Mouse (Mus musculus): Measurements from ENCODE around the gene Pou5f1. TPM values are rescaled to one million over a fixed set of nuclear protein-coding genes. Genes with fewer than 3 reads are reported as not detected.

Gene Pou5f1
- total RNA-seq, 2 experiments from 2014 or later = not detected

DNA sequence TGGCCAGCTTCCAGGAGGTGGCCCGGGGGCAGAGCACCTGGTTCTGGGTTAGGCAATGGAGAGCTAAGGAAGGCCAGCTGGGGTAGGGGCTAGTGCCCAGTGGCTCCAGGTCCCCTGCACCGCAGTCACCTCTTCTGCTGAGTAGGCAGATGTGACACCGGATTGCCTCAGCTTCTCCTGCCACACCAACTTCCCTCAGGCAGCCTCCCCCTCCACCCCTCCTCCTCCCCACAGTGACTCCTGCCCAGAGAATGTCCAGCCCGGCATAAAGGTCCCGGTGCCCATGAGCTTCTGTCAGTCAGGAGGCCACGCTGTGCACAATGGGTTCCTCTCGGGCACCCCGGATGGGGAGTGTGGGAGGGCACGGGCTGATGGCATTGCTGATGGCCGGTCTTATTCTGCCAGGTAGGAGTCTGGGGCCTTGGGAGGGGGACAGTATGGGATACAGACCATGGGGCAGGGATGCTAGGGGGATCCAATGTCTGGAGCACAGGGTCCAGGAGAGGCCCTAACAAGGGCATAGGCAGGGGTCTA is 46.1 kb downstream of the Pou5f1 start, which contains the start of gene Cdsn:
Gene Cdsn (plus strand): TSS at position 248 of the 534 bp plus-strand sequence.
- no peak for DNase-seq

DNA sequence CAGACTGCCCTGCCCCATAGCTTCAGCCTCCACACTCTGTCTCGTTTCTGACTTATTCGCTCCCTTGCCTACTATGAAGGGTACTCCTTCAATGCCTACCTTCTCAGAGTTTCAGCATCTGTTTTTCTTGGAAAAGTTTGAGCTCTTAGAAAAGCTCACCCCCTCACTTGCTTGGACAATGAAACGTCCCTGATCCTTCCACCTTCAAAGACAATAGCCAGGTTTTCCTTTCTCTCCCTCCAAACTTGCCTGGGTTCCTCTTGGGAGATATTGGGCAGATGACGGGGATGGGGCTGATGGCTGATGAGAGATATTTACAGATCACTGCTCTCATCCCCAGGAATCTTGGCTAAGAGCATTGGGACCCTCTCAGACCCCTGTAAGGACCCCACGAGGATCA is 48.5 kb downstream of the Pou5f1 start:
- DNase-seq = no peak

DNA sequence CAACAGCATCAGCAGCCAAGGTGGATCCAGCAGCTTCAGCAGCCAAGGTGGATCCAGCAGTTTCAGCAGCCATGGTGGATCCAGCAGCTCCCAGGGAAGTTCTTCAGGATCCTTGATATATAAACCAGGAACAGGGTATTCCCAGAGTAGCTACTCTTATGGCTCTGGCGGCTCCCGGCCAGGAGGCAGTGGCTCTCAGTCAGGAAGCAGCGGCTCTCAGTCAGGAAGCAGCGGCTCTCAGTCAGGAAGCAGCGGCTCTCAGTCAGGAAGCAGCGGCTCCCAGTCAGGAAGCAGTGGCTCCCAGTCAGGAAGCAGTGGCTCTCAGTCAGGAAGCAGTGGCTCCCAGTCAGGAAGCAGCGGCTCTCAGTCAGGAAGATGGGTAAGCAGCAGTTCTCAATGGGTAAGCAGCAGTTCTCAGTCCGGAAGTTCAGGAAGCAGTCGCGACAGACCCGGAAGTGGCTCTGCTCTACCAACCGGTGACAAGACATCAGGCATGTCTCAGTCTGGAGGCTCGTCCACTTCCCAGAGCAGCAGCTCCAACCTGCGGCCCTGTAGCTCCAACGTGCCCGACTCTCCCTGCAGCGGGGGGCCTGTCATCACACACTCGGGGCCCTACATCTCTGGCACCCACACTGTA is 49.1 kb downstream of the Pou5f1 start:
- no peak for DNase-seq

DNA sequence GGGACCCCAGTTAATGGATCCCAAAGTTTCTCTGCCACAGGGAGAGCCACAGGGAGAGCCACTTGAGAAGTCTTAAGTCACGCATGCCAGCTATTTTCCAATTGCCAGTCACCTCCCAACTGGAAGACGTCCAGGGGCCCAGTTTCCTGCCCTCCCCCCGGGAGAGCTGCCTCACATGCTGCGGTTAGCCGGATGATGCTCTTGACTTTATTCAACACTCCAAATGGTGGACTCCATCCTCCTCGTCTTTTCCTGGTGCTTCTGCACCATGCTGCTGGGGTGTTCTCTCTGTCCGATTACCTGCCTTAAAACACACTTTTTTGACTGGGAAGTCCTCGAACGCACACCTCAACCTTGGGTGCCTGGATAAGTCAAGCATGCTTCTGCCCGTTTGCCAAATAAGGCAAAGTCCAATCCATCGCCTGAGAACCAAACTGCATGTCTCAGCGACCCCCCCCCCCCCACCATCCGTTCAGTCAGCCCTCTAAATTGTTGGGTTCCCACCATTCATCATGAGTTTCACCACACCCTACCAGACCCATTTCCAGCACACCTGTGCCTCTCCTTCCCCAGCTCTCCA is 50.5 kb downstream of the Pou5f1 start:
- no peak for DNase-seq

DNA sequence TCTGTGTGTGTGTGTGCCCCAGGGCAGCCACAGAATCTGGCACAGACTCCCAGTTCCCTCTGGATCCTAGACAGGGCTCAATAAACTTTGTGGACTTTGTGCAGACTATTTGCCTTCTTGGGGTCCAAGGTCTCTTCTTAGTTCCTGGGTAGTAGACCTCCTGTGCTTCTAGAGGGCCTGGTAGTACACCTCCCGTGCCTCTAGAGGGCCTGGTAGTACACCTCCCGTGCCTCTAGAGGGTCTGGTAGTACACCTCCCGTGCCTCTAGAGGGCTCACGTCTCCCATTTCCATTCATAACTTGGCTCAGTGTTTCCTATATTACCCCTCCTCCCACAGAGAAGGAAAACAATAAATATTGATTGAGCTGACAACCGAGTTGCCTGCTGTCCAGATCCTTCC is 51.0 kb downstream of the Pou5f1 start:
- DNase-seq = no peak

DNA sequence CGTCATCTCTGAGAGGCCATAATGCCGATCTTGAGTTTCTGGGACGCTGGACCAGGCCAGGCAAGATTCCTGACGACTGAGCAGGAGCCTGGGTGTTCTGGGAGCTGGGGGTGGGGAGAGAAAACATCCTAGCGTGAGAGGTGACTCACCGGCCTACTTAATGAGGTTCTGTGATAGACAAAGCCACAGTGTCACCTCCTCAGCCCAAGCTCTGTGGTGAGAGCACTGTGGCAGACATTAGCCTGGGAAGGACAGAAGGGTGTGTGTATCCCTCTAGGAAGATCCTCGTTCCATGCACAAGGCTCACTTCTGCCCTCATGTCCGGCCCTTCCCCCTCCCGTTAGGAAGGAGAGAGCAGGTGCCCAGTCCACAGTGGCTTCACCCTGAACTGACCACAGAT is 51.5 kb downstream of the Pou5f1 start:
- DNase-seq = no peak

DNA sequence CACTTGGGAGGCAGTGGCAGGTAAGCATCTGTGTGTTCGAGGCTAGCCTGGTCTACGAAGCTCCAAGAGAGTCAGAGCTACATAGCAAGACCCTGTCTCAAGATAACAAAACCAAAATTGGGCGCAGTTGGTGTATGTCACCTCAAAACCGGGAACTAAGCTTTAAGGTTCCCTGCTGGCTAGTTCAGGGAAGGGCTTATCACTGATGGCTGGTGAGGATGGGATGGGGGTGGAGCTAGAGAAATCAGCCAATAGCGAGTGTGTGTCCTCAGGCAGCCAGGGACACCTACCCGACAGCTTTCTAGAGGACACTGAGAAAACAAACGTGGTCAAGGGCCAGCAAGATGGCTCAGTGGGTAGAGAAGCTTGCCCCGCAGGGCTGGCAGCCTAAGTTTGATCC is 52.4 kb downstream of the Pou5f1 start:
- DNase-seq = no peak

Other genes with a start within 250 kb of the Pou5f1 start
- gene H2-D1, start 243.3 kb upstream of the Pou5f1 start, total RNA-seq (2021) = 100 to 1,000 TPM; 164 to 263 TPM
- gene H2-Q1, start 185.6 kb upstream of the Pou5f1 start, total RNA-seq (2021) = 1 to 10 TPM; 2.6 to 3.9 TPM
- 1 to 10 TPM; 1.7 TPM for gene H2-Q2, start 163.8 kb upstream of the Pou5f1 start, total RNA-seq (2021)
- 10 to 100 TPM; 18.7 to 54.0 TPM for gene H2-Q4, start 126.4 kb upstream of the Pou5f1 start, total RNA-seq (2021)
- gene H2-Q6, start 81.2 kb upstream of the Pou5f1 start, total RNA-seq (2021) = 10 to 100 TPM in 1 of 2 experiments, 1 to 10 TPM in 1; 6.8 to 30.2 TPM
- gene H2-Q7, start 66.9 kb upstream of the Pou5f1 start, total RNA-seq (2021) = 10 to 100 TPM in 1 of 2 experiments, 1 to 10 TPM in 1; 7.4 to 21.5 TPM
- gene H2-Q10, start 35.9 kb upstream of the Pou5f1 start, total RNA-seq (2021) = 1 to 10 TPM in 1 of 2 experiments, under 1 TPM in 1; 0.62 to 2.2 TPM
- 1 to 10 TPM; 1.5 to 2.1 TPM for gene Tcf19, start 10.8 kb downstream of the Pou5f1 start, total RNA-seq (2021)
- gene Cchcr1, start 11.1 kb downstream of the Pou5f1 start, total RNA-seq (2021) = 1 to 10 TPM; 1.9 to 4.0 TPM
- not detected for gene Psors1c2, start 27.2 kb downstream of the Pou5f1 start, total RNA-seq (2021)
- gene Cdsn, start 46.1 kb downstream of the Pou5f1 start, total RNA-seq (2021) = under 1 TPM; 0.27 to 0.28 TPM
- gene 2300002M23Rik, start 61.4 kb downstream of the Pou5f1 start, total RNA-seq (2021) = not detected
- gene Sfta2, start 95.5 kb downstream of the Pou5f1 start, total RNA-seq (2021) = not detected
- gene Gm9573, start 120.6 kb downstream of the Pou5f1 start, total RNA-seq (2021) = not detected
- not detected for gene Mucl3, start 137.7 kb downstream of the Pou5f1 start, total RNA-seq (2021)
- 10 to 100 TPM; 27.6 to 28.9 TPM for gene Vars2, start 161.6 kb downstream of the Pou5f1 start, total RNA-seq (2021)
- gene Gtf2h4, start 167.7 kb downstream of the Pou5f1 start, total RNA-seq (2021) = 10 to 100 TPM; 21.3 to 23.5 TPM
- gene Ddr1, start 198.6 kb downstream of the Pou5f1 start, total RNA-seq (2021) = 10 to 100 TPM; 21.7 to 24.0 TPM

All from heart, adult 18-20 months (tissue).